Mouse (Mus musculus) c-Kit-positive CD71-negative TER-119-negative erythroid progenitor cells, embryonic 14.5 days (primary cell): ENCODE measurements around the gene Lrp4.
A peak's percentile ranks its signal among the peaks of the same experiment; 100 is the strongest.

Experiments used
- DNase-seq: peaks from one replicate; pipeline ENCODE4 v3.0.0-alpha.2; 2013; ENCODE audit warnings: low read depth

The Lrp4 gene

DNA sequence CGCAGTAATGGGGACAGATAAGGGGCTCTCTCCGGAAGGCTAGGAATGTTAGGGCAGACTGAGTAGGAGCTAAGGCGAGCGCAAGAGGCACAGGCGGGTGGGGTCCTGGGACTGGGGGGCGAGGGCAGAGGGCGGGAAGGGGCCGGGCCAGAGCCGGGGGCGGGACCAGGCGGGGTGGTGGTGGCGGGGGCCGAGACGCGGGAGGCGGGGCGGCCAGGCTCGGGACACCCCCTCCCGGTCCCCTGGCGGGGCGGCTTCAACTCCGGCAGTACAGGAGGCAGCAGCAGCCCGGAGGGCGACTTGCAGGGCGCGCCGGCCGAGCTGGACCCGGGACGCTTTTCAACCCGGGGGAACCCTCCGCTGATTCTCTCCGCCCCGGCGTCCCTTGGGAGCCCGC is at the start of gene Lrp4:
Gene Lrp4 (plus strand): TSS at position 253 of the 397 bp plus-strand sequence.
- DNase-seq = no peak

DNA sequence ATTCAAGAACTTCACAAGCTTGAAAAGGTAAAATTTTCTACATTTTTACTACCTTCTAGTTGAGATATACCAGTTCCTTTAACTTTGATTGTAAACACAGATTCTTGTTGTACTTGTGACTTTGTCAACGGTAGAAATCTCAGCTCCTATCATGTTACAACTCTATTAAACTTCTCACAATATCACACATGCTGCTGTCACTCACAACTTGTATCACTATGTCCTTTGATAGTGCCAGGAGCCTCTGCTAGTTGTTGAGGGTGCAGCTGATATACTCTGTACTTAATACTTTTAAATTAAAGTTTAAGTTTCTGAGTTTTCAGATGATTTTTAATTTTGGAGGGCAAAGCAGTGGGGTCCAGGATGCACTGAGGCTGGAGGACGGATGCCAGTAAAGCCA is 49.3 kb upstream of the Lrp4 start:
- no peak for DNase-seq

DNA sequence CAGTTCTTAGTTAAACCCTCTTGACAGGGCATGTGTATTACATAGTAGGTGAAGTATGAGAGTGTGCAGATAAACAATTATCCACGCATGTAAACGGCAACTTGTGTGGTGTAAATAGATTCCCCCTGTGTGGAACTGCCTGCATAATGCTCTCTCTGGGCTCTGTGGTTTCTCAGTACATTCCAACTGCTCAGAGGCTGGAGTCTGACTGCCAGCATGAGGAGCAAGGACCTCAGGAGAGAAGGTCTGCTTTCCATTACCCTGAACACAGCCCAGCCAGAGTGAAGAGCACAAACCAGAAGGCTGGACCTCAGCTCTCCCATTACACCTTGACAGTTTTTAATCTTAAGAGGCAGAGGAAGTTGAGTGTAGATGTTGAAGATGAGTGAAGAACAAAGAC is 45.8 kb upstream of the Lrp4 start:
- DNase-seq = no peak

DNA sequence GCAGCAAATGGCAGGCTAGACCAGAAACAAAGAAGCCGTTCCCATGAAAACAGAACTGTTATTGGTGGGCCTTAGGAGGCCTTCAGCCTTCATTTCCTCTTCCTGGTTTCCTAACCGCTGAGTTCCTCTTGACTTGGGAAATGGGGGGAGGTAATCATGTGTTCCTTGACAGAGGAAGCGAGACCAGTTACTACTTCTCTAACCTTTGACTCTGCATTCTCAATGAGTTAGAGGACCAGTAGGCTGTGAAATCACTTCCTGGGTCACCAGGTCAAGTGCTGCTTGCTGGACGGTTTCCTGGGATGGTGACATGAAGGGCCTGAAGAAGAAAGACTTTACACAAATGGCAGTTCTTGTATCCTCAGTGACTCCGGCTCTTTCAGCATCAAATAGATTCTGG is 45.0 kb upstream of the Lrp4 start:
- DNase-seq = peak; percentile 19

DNA sequence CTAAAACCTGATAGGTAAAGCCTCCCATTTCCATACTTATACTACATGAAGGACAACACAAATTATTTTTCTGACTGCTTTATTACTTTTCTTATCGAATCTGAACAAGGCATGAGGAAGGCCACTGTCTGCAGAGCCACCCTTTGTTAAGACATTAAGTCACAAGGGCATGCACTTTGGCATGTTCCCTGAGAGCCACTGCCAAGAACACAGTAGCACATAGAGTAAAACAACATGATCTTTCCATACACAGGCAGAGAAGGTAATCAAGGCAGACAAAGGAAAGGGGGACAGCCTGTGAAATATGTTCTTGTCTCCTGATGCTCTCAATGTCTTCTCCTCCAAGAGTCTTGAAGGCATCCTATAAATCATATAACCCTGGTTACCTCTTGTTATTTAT is 43.5 kb upstream of the Lrp4 start:
- DNase-seq = no peak

DNA sequence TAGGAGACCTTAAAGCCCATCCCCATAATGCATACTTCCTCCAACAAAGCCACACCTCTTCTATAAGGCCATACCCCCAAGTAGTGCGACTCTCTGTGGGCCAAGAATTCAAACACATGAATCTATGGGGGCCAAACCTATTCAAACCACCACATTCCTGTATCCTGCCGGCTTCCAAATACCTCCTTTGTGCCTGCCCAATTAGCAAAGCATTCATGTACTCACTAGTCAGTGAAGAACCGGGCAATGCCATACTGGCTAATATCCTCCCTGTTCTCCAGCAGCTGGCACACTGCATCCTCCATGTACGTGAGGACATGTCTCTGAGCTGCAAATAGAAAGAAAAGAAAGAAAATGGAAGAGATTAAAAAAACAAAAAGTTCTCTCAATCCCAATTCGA is 35.7 kb upstream of the Lrp4 start:
- no peak for DNase-seq

DNA sequence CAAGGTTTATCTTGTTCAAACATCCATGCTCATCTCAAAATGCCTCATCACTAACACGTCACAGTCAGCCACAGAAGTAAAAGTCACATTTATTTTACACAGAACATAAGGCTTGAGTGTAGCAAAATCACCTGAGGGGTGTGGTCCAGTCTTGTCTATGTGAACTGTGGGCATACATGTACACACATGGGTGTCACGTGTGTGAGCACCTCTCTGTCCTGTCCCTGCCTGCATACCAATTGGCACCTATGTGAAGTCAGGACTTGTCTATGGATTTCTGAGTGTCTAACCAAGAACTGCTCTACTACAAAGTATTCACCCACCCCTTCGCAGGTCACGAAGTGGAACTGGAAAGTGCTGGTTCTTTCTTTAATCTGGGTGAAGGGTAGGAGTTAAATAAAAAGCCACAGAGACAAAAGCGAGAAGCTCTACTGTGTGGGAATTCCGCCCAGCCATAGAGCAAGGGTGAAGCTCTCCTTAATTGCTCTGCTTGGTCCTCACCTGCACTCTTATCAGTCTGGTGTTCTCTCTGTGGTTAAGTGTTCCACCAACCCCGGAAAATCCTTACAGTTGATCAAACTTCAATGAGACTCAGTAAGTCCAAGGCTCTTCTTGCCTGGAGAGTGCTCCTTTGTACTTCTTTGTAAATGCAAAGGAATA is 33.1 kb upstream of the Lrp4 start:
- DNase-seq = no peak

DNA sequence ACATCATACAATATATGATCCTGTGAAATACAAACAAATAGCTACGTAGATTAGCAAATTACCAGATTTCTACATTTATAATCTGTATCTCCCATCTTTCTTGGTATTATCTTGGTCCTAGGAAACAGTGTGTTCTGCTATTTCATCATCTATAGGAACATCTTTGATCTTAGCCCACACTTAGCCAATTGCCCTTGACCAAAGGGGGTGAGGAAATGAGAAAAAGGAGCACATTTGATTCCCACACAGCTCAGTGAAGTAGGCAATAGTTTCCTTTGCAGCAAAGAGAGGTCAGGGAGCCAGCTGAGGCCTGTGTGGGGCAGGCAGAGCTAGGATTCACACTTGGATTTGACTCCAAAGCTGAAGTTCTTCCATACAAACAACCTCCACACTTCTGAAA is 31.0 kb upstream of the Lrp4 start:
- DNase-seq = no peak

DNA sequence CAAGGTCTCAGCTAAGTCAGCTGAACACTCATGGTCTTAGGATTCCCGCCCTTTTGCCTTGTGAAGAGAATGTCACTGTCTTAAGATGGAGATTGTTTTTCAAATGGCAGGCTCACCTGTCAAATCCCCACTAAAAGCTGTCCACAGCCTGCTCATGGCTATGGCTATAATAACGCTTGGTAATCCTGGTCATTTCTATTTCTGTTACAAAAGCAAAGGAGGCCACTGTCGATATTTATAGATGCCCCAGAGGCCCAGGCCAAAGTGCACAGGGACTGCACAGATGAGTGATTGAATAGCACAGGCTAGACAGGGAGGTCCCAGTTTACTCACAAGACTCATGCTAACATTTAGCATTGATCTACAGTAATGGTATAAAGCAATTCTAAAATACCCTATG is 28.2 kb upstream of the Lrp4 start:
- no peak for DNase-seq

DNA sequence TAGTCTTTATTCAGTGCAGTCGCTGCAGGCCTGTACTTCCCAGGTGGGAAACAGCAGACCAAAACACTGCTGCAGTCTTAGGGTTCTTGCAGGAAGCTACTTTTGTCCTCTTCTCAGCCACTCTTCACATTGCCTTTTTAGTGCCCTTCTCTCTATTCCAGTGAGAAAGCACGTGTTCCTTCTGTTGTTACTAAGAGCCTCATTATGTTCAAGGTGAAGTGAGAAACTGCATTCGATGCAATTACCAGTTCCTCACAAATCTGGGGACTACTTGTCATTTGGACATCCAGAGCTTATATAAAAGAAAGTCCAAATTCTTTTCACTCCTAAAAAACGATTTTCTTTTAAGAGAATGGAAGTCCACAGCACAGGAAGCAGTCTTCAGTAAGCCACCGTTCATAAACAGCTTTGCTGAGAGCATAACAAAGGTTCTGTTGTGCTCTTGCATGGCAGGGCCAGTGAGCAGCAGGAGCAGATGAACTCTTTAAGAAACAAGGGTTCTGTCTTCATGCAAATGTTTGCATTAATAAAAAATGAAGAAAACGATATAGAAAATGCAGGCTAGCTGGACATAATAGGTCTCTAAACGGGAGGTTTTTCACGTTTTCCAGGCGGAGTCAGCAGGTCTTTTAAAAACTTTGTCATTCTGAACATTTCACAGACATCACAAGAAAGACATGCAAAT is 27.3 kb upstream of the Lrp4 start:
- no peak for DNase-seq

DNA sequence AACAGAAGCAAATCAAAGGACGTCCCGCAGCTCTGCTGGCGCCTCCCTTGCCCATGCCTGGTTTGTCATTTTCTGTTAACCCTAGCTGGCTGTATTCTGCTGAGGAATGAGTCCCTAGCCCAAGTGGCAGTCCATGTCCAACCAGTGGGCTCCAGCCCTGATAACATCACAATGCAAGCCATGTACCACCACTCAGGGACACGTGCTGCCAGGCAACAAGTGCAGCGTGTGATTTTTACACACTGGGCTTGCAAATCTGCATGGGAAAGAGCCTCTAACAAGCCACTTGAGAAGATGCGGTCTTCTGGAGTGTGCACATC is 26.8 kb upstream of the Lrp4 start:
- no peak for DNase-seq

DNA sequence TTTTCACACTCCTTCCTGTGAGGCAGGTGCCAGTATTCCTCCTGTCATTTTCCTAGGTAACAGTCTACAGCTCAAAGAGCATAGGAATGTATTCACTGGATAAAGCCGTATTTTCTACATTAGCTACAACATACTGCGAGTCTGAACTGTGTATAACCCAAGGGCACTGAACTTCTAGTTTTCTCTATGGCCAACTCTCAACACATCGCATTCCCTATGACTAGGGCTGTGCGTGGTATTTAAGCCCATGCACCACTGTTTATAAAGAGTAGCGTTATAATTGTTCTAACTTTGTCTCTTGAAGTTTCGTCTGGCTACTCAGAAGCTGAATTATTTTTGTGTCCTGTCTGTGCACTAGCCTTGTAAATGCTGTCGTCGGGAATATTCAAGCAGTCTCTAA is 20.6 kb upstream of the Lrp4 start:
- DNase-seq = no peak

DNA sequence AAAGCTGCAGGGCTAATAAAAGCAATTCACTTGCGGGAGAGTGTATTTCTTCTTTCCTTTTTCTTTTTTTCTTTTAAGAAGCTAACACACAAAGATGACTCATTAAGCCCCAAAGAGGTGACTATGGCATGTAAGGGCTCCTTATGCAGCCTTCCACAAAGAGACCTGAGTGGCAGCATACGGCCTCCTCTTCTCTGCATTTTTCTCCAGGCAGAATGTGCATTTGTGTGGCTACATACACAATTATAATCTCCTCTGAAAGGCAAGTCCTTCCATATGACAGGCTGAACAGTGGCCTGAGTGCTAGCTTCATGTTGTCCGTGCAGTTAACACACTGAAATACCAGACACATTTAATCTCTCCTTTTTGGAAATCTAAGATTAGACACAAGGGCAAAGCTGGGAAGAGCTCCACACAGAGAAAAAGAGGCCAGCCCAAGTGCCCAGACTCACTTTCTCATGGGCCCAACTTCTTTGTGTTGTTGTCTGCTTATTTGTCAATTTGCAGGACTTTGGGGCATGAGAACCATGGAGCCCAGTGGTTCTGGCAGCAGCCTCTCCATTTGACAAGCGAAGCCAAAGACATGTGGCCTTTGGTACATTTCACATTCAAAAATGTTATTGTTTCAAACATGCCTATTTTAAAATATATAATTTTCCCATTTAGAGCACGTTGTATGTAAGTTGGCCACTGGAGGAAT is 20.0 kb upstream of the Lrp4 start:
- no peak for DNase-seq

DNA sequence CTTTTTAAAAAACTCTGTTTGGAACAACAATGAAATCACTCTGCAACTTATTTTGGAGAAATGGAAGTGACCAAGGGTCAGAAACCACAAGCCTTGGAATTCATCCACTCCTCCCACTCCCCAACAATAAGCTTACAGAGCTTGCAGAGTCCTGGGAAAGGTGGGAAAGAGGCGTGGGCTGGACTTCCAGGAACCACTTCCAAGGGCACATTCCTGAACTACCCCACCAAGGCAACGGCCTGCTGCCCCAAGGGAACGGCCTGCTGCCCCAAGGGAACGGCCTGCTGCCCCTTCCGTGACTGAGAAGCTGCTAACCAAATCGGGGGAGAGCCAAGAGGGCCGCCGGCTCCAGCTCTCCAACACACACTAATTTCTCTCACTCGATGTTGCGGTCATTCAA is 18.0 kb upstream of the Lrp4 start:
- no peak for DNase-seq

DNA sequence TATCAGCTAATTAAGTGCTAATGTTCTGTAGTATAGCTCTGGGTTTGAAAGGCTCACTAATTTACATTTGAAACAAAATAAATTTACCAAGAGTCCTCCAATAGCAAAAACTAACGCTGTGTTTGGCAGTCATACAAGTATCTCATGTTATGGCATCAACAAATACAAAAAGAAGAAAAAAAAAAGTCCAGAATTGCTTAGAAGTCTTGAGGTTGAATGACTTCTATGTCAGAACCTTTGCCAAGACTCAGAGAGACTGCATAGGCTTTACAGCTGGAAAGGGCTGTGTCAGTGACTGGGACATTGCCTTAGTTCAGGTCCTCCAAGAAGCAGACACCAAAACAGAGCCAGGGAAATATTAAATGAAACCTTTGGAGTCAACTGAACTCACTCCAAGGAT is 17.4 kb upstream of the Lrp4 start:
- no peak for DNase-seq

DNA sequence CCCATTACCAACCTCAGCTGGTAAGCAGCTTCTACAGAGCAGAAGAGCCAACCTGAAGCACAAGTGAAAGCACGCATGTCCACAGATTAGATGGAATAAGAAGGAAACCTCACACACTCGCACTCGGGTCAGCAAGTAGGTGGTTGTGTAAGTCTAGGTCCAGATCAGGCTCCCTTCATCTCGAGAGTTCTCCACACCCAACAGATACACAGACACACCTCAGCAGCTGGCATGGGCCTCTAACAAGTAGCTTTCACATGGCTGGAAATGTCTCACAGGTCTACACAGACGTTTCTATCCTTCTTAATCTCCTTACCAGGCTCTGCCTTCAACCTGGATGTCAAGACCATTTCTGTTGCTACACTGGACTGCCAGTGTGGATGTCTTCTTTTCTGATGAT is 16.6 kb upstream of the Lrp4 start:
- no peak for DNase-seq

DNA sequence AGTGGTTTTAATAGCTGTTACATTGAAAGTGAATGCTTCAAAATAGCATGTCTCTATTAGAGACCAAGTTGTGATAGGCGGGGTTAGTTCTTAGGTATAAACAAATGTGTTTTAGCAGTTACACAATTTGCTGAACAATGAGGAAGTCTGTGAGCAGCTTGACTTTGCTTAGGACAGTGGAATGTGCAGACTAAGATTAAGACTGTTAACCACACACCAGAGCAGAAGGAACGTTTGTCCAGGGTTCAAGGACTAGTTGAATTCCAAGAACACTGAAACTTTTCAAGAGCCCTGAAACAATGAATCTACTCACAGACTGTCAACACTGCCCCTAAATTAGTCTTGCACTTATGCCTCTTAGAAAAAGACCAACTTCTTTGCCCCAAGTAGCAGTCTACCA is 15.6 kb upstream of the Lrp4 start:
- DNase-seq = no peak

DNA sequence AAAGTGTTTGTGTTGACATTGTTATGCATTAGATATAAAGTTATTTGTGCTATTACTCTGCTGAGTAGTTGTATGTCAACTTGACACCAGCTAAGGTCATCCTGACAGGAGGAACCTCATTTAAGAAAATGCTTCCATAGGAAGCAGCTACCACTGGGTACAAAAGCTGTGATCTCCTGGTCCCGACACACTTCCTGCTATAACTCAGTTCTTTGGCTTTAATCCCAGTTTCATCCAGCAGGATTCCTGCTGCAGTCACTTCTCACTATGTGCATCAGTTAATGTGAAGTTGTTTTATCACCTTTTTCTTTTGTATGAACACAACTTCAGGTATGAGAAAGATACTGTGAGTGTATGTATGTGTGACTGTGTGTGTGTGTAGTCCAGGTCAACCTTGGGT is 15.1 kb upstream of the Lrp4 start:
- no peak for DNase-seq

DNA sequence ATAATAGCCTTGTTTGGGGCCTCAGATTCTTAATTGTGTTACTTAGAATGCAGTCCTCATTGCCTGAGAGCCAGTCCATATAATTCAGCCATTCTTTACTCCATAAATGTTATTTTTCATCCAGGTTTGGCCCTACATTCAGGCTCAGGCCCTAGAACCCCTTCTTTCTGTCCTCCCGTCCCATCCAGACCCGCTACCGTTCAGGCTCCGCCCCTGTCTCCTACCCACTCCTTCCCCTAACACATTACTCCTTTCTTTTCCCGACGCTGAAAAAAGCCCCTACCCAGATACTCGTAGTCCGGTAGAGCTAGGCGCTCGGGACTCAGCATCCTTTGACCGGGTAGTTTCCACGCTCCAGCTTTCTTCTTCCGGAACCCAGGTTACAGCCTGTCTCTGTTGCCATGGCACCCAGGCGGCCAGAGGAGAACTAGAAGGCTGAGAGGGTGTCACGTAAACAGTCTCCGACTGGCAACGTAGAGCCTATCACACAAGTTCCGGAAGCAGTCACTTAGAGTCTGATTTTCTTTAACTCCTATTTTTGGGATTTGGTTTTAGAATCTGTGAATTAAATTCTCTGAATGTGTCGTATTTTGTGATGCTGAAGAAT is 12.9 kb upstream of the Lrp4 start, which contains the start of gene 1110051M20Rik:
Gene 1110051M20Rik (minus strand): TSS at position 419 of the 607 bp plus-strand sequence.
- DNase-seq = peak; percentile 78

DNA sequence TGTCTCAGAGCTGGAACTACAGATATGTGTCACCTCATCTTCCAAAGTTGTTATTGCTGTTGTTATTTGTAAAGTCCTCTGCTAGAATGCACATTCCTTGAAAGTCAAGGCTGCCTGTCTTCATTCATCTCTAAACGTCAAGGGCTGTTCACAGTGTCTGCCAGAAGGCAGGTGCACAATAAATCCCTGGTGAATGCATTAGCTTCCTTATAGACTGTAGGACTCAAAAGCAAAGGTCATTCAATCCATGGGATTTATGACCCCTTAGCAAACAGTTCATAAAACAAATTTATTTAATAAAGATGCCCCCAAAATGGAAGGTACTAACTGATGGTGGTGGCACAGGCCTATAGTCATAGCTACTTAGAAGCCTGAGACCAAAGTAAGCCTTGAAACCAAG is 7.6 kb upstream of the Lrp4 start:
- no peak for DNase-seq

DNA sequence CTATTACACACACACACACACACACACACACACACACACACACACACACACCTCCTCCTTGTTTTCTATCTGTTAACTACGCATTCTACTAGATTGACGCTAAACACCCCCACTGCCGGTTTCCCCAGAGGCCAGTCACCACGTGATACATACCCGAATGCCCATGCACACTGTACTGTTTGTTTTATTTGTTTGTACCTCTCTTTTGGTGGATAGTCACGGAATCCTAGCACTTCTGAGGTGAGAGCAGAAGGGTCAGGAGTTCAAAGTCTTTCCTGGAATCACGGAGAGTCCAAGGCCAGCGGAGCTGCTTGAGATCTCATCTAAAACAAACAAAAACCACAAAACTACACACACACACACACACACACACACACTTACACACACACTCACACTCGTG is 7.0 kb upstream of the Lrp4 start:
- no peak for DNase-seq

DNA sequence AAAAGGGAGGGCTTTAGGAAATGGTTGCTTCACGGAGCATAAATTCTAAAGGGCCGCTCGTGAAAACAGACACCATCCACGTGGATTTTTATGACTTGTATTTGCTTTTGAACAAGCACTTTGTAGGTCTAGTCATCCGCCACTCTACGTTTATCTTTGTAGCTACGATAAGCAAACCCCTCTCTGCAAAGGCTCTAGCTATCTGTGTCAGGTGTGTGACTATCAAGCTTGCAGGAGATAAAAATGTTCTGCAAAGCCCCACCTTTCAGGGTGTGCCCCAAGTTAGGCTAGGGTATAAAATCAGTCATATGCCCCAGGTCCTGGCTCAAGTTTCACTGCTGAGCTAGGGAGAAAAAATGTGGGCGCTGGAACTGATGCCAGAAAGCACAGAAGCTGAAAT is 4.7 kb upstream of the Lrp4 start:
- no peak for DNase-seq
